Mouse (Mus musculus) ES-E14 (cell line): ENCODE measurements at regions not wholly inside any gene's neighbourhood (a gene's known extent, or its start where the extent isn't known, plus 50 kb on each side); places are given as distances from the start of the nearest gene placed in this dataset.

ENCODE experiments used
- CHD2 ChIP-seq: IDR thresholded peaks from 2 replicates; pipeline ENCODE4 v1.6.1; 2014; ENCODE audit warnings: mild to moderate bottlenecking, low read depth, low read length, inconsistent platforms
- MAFK ChIP-seq: IDR thresholded peaks from 2 replicates; pipeline ENCODE4 v1.6.1; 2014; ENCODE audit warnings: mild to moderate bottlenecking, low read depth, low read length, inconsistent platforms; ENCODE audit not compliant: insufficient read depth
- ZC3H11A ChIP-seq: IDR thresholded peaks from 2 replicates; pipeline ENCODE4 v1.6.1; 2012; ENCODE audit warnings: low read depth, mild to moderate bottlenecking, inconsistent platforms, low read length, borderline replicate concordance
- ZNF384 ChIP-seq: IDR thresholded peaks from 2 replicates; pipeline ENCODE4 v1.6.1; 2012; ENCODE audit warnings: low read depth, low read length, inconsistent platforms

GRCm38 (mm10) chr3:18620608-18621007 lies 672.4 kb downstream of the Cypt12 start:
- TF ChIP-seq ZC3H11A = no peak
- peak; percentile 68; the same call in 1 of the 2 replicates for TF ChIP-seq CHD2
- no peak for TF ChIP-seq MAFK
- no peak for TF ChIP-seq ZNF384
